In the genomic region with DNA sequence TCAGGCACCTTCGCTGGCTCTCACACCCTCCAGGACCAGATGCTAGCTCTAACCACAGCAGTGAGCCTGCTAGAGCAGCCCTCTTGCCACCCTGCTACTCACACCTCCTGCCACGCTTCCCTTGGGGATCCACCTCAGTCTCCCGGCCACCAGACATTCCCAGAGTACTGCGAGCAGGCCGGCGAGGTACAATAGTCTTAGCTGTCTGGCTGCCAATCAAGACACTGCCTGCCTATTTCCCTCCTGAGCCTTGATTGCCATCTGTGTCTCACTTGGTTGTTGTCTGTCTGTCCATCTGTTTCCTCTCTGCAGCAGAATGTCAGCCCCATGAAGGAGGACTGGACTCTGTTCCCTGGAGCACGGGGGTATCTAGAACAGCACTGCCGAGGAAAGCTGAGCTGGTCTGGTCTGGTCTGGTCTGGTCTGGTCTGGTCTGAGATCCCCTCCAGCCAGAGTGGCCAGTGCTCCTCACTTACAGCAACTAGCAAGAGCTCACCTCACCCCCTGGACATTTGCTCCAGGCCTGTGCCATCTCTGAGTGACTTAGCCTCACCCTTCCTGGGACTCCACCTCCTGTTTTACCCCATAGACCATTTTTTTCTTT, we compare ENCODE assay signal across 10 mouse cellular contexts. TPM values are rescaled to one million over a fixed set of nuclear protein-coding genes. Genes with fewer than 3 reads are reported as not detected.
DNase-seq lines count a peak whose midpoint lies in the region; ATAC-seq lines count a peak whose summit lies in the region.
"Had no signal": no experiment of that assay in that cellular context is flagged by ENCODE, and none has a peak within 500 bp of the region (broad histone marks: within the 10 kb centered on the region; RNA-seq: fewer than 3 reads in every experiment).

No protein-coding gene starts in this region.

- no peaks in the 10 kb centered on the region for H3K27me3 ChIP-seq in forebrain, embryonic 10.5 days (ENCODE audit: poor library complexity, severe bottlenecking)
- H3K27me3 ChIP-seq in forebrain, embryonic 11.5 days (ENCODE audit: control insufficient read depth, insufficient read depth, low read length): no peaks in the 10 kb centered on the region
- H3K27me3 ChIP-seq in hindbrain, embryonic 14.5 days (ENCODE audit: control insufficient read depth, insufficient read depth, low read length): no peaks in the 10 kb centered on the region
- H3K27me3 ChIP-seq: heart, embryonic 13.5 days had no signal

- H3K9me3 ChIP-seq in forebrain, embryonic 10.5 days: no peaks in the 10 kb centered on the region
- H3K9me3 ChIP-seq in forebrain, embryonic 11.5 days (ENCODE audit: control insufficient read depth, low read length): no peaks in the 10 kb centered on the region
- no peaks in the 10 kb centered on the region for H3K9me3 ChIP-seq in hindbrain, embryonic 14.5 days (ENCODE audit: control insufficient read depth, low read length)
- H3K9me3 ChIP-seq: heart, embryonic 13.5 days had no signal

- peaks cover 25% of the 10 kb centered on the region for H3K4me1 ChIP-seq in forebrain, embryonic 10.5 days
- H3K4me1 ChIP-seq in forebrain, embryonic 11.5 days (replicated peaks; ENCODE audit: control insufficient read depth, insufficient read depth, low read length): peaks cover 2% of the 10 kb centered on the region; the same call in 1 of the 2 replicates
- peaks cover 9% of the 10 kb centered on the region for H3K4me1 ChIP-seq in hindbrain, embryonic 14.5 days (replicated peaks; ENCODE audit: control insufficient read depth, insufficient read depth, low read length)

- peak overlapping the region; percentile 72 for H3K27ac ChIP-seq in forebrain, embryonic 10.5 days
- no peak overlapping the region for H3K27ac ChIP-seq in forebrain, embryonic 11.5 days (ENCODE audit: low read depth, low read length)
- peak overlapping the region; percentile 70 for H3K27ac ChIP-seq in hindbrain, embryonic 14.5 days
- H3K27ac ChIP-seq: heart, embryonic 13.5 days had no signal

- WGBS in forebrain, embryonic 10.5 days: 75% methylated on average over 8 of the region's 8 CpGs
- WGBS in forebrain, embryonic 11.5 days: 67% methylated on average over 8 of the region's 8 CpGs
- 41% methylated on average over 8 of the region's 8 CpGs for WGBS in hindbrain, embryonic 14.5 days

- DNase-seq in forebrain, embryonic 10.5 days (ENCODE audit: extremely low spot score, low spot score): no peak
- DNase-seq in forebrain, embryonic 11.5 days (ENCODE audit: low spot score): no peak
- DNase-seq in cerebellum, adult 9-10 months: peak; percentile 70
- no peak for DNase-seq in hindbrain, embryonic 14.5 days (ENCODE audit: low spot score)
- DNase-seq in urinary bladder, postnatal 25 days (ENCODE audit: low spot score): no peak
- no peak for DNase-seq in thymus, postnatal 14 days
- DNase-seq in heart, adult 8-10 months (ENCODE audit: low spot score): no peak
- DNase-seq: lung, postnatal 36 days had no signal

- H3K36me3 ChIP-seq in forebrain, embryonic 10.5 days (replicated peaks): peaks cover 31% of the 10 kb centered on the region
- H3K36me3 ChIP-seq in forebrain, embryonic 11.5 days (ENCODE audit: control insufficient read depth, insufficient read depth, low read length): no peaks in the 10 kb centered on the region
- peaks cover 25% of the 10 kb centered on the region; the same call in 1 of the 2 replicates for H3K36me3 ChIP-seq in hindbrain, embryonic 14.5 days (replicated peaks; ENCODE audit: control insufficient read depth, insufficient read depth)

- no peak overlapping the region for H3K4me3 ChIP-seq in forebrain, embryonic 10.5 days
- no peak overlapping the region for H3K4me3 ChIP-seq in forebrain, embryonic 11.5 days (ENCODE audit: low read depth, low read length)
- no peak overlapping the region for H3K4me3 ChIP-seq in hindbrain, embryonic 14.5 days (replicated peaks; ENCODE audit: low read length)
- H3K4me3 ChIP-seq: heart, embryonic 13.5 days had no signal

- ATAC-seq in forebrain, embryonic 11.5 days (replicated peaks; ENCODE audit: low FRiP score): no peak
- no peak for ATAC-seq in hindbrain, embryonic 14.5 days (ENCODE audit: low FRiP score)
- ATAC-seq in megakaryocyte-erythroid progenitor cell, adult 5-6 weeks (replicated peaks; ENCODE audit: low FRiP score, low TSS enrichment, poor library complexity, severe bottlenecking): peak; percentile 55

- no peak overlapping the region for H3K4me2 ChIP-seq in forebrain, embryonic 11.5 days (ENCODE audit: low read depth, low read length, severe bottlenecking)
- no peak overlapping the region for H3K4me2 ChIP-seq in hindbrain, embryonic 14.5 days (replicated peaks)
- H3K4me2 ChIP-seq: heart, embryonic 13.5 days had no signal

- no peak overlapping the region for H3K9ac ChIP-seq in forebrain, embryonic 11.5 days (ENCODE audit: low read length)
- peak overlapping the region; percentile 34; the same call in 1 of the 2 replicates for H3K9ac ChIP-seq in hindbrain, embryonic 14.5 days

RNA-seq across cellular contexts. Expression of a gene that starts 38.8 kb away (rescaled TPM):
- polyA plus RNA-seq in forebrain, embryonic 10.5 days (2016; fragmentation: Nextera tagmentation; extraction: Ambion mirVana): 39.1 and 42.7 TPM in 2 replicates
- polyA plus RNA-seq in forebrain, embryonic 11.5 days (2014; fragmentation: Nextera tagmentation; extraction: Ambion mirVana): 76.0 and 88.3 TPM in 2 replicates
- 160 and 161 TPM in 2 replicates for polyA plus RNA-seq in hindbrain, embryonic 14.5 days (2014; fragmentation: Nextera tagmentation; extraction: Ambion mirVana)
- total RNA-seq in megakaryocyte-erythroid progenitor cell, adult 5-6 weeks (2014; fragmentation: Nextera tagmentation): 2.5 and 2.9 TPM in 2 replicates
- 0.19 and 14.6 TPM in 2 replicates for total RNA-seq in megakaryocyte-erythroid progenitor cell, adult 5-6 weeks (2017)
- under 1 TPM in 3 of 4 experiments, not detected in 1; 0.13 to 0.23 (median 0.22) TPM for total RNA-seq in heart, adult 8-10 months (2022)

RNA-seq across cellular contexts. Expression of a gene that starts 53.5 kb away (rescaled TPM):
- 7.4 and 8.7 TPM in 2 replicates for polyA plus RNA-seq in forebrain, embryonic 10.5 days (2016; fragmentation: Nextera tagmentation; extraction: Ambion mirVana)
- 12.5 and 13.3 TPM in 2 replicates for polyA plus RNA-seq in forebrain, embryonic 11.5 days (2014; fragmentation: Nextera tagmentation; extraction: Ambion mirVana)
- polyA plus RNA-seq in hindbrain, embryonic 14.5 days (2014; fragmentation: Nextera tagmentation; extraction: Ambion mirVana): 2.2 and 3.6 TPM in 2 replicates
- total RNA-seq in megakaryocyte-erythroid progenitor cell, adult 5-6 weeks (2014; fragmentation: Nextera tagmentation): not detected in 2 replicates
- total RNA-seq in megakaryocyte-erythroid progenitor cell, adult 5-6 weeks (2017): not detected in 2 replicates
- total RNA-seq in heart, adult 8-10 months (2022): 10 to 100 TPM in 1 of 4 experiments, 1 to 10 TPM in 3; 5.4 to 10.1 (median 7.1) TPM
